Mouse (Mus musculus) megakaryocyte, adult 5-6 weeks (primary cell): ENCODE results near the gene Srrm4. TPM values are rescaled to one million over a fixed set of nuclear protein-coding genes. Genes with fewer than 3 reads are reported as not detected.
"Not testable (repeated sequence)": the region's sequence is repeated elsewhere in the genome, so short reads cannot be mapped to it uniquely, and the experiment has no call there.

ENCODE experiments used
- ATAC-seq: 2 replicates; pipeline ENCODE4 v1.8.0; 2016; ENCODE audit warnings: mild to moderate bottlenecking, inconsistent platforms; ENCODE audit not compliant: poor library complexity, severe bottlenecking
- total RNA-seq, 2 experiments: library from RNA; stranded (forward) in 1 of 2; stranded (reverse) in 1 of 2; fragments of 153-499, 151-499 nt in 1 of 2; fragments of 221-1000, 200-1000 nt in 1 of 2; gene quantifications; 2 replicates each; pipeline versions ENCODE4 v1.2.3 to v1.2.4; 2015 to 2017

The Srrm4 gene
- total RNA-seq, 2 experiments from 2014 or later, result 0.40 TPM; not detected in 1

- no peak for ATAC-seq
These were observed 145.8 kb downstream of the Srrm4 start for GRCm38 (mm10) chr5:116445634-116446367.

- ATAC-seq, result no peak
These were observed 147.1 kb downstream of the Srrm4 start for GRCm38 (mm10) chr5:116444517-116444916.

GRCm38 (mm10) chr5:116443459-116443940, 148.1 kb downstream of the Srrm4 start:
- ATAC-seq, result no peak

GRCm38 (mm10) chr5:116442697-116443458, 148.7 kb downstream of the Srrm4 start:
- ATAC-seq, result no peak

- no peak for ATAC-seq
These were observed 151.4 kb downstream of the Srrm4 start for GRCm38 (mm10) chr5:116440251-116440650.

GRCm38 (mm10) chr5:116438328-116438727, 153.3 kb downstream of the Srrm4 start:
- no peak for ATAC-seq

GRCm38 (mm10) chr5:116436117-116436516, 155.5 kb downstream of the Srrm4 start:
- ATAC-seq, result no peak

- ATAC-seq, result no peak
These were observed 156.4 kb downstream of the Srrm4 start for GRCm38 (mm10) chr5:116434976-116435850.

- ATAC-seq, result no peak
These were observed 158.7 kb downstream of the Srrm4 start for GRCm38 (mm10) chr5:116432871-116433270.

GRCm38 (mm10) chr5:116426701-116427100, 164.9 kb downstream of the Srrm4 start:
- no peak for ATAC-seq

- ATAC-seq, result not testable (repeated sequence)
These were observed 165.9 kb downstream of the Srrm4 start for GRCm38 (mm10) chr5:116425709-116426108.

GRCm38 (mm10) chr5:116425273-116425672, 166.3 kb downstream of the Srrm4 start:
- no peak for ATAC-seq

- ATAC-seq, result no peak
These were observed 167.9 kb downstream of the Srrm4 start for GRCm38 (mm10) chr5:116423746-116424145.

- ATAC-seq, result no peak
These were observed 168.9 kb downstream of the Srrm4 start, which contains the start of gene Hspb8 for GRCm38 (mm10) chr5:116422699-116423201. TSS of gene Hspb8 (minus strand) at chr5:116422864.

- no peak for ATAC-seq
These were observed 169.7 kb downstream of the Srrm4 start for GRCm38 (mm10) chr5:116421791-116422481.

GRCm38 (mm10) chr5:116420759-116421225, 170.8 kb downstream of the Srrm4 start:
- no peak for ATAC-seq

- no peak for ATAC-seq
These were observed 171.4 kb downstream of the Srrm4 start for GRCm38 (mm10) chr5:116420213-116420612.

GRCm38 (mm10) chr5:116419322-116420045, 172.1 kb downstream of the Srrm4 start:
- no peak for ATAC-seq

- no peak for ATAC-seq
These were observed 175.4 kb downstream of the Srrm4 start for GRCm38 (mm10) chr5:116416208-116416607.
